ENCODE assay signal across 9 mouse cellular contexts in genomic region chr7:116184358-116185057, GRCm38 (mm10).
DNase-seq lines count a peak whose midpoint lies in the region; ATAC-seq lines count a peak whose summit lies in the region.
"Had no signal": no experiment of that assay in that cellular context is flagged by ENCODE, and none has a peak within 500 bp of the region (broad histone marks: within the 10 kb centered on the region; RNA-seq: fewer than 3 reads in every experiment).

No protein-coding gene starts in this region.

- H3K27ac ChIP-seq in neural tube, embryonic 11.5 days (ENCODE audit: low read depth, low read length): 0 out of 2 replicates have a peak overlapping the region, but pooled peaks have one; percentile 54
- peak overlapping the region; percentile 49 for H3K27ac ChIP-seq in forebrain, embryonic 15.5 days (replicated peaks)
- H3K27ac ChIP-seq: lung, embryonic 15.5 days had no signal

- peak; percentile 31; the same call in 1 of the 2 replicates for ATAC-seq in neural tube, embryonic 11.5 days (ENCODE audit: insufficient read depth, low FRiP score, low TSS enrichment)
- 0 out of 2 replicates have a peak, but pooled peaks have one; percentile 20 for ATAC-seq in forebrain, embryonic 15.5 days (replicated peaks)

- H3K36me3 ChIP-seq in neural tube, embryonic 11.5 days (ENCODE audit: control insufficient read depth, insufficient read depth, low read length): no peaks in the 10 kb centered on the region
- H3K36me3 ChIP-seq in forebrain, embryonic 15.5 days: no peaks in the 10 kb centered on the region
- H3K36me3 ChIP-seq: lung, embryonic 15.5 days had no signal

- peak overlapping the region; percentile 12; the same call in 1 of the 2 replicates for H3K9ac ChIP-seq in neural tube, embryonic 11.5 days (ENCODE audit: low read length)
- no peak overlapping the region for H3K9ac ChIP-seq in forebrain, embryonic 15.5 days (replicated peaks)
- H3K9ac ChIP-seq: lung, embryonic 15.5 days had no signal

- no peak overlapping the region for H3K4me3 ChIP-seq in neural tube, embryonic 11.5 days (ENCODE audit: low read depth, low read length)
- H3K4me3 ChIP-seq in forebrain, embryonic 15.5 days: no peak overlapping the region
- H3K4me3 ChIP-seq: lung, embryonic 15.5 days had no signal

- DNase-seq in neural tube, embryonic 11.5 days (ENCODE audit: low spot score): peak; percentile 30
- DNase-seq in neural tube, embryonic 10.5 days (ENCODE audit: extremely low spot score, low spot score): no peak
- DNase-seq in kidney, postnatal 25 days: peak; percentile 52 to 66
- peak; percentile 37 for DNase-seq in yolk sac, embryonic 10.5 days (ENCODE audit: low spot score)
- no peak for DNase-seq in frontal cortex, adult 2 months (ENCODE audit: extremely low spot score in 1 of 2, low spot score in 1 of 2)
- no peak for DNase-seq in lung, postnatal 14 days
- DNase-seq: heart, adult 18-20 months had no signal

- no peaks in the 10 kb centered on the region; the same call in 1 of the 2 replicates for H3K9me3 ChIP-seq in neural tube, embryonic 11.5 days (ENCODE audit: control insufficient read depth, low read length)
- no peaks in the 10 kb centered on the region for H3K9me3 ChIP-seq in forebrain, embryonic 15.5 days
- H3K9me3 ChIP-seq: lung, embryonic 15.5 days had no signal

- H3K4me1 ChIP-seq in neural tube, embryonic 11.5 days (ENCODE audit: control insufficient read depth, insufficient read depth, low read length): peaks cover 11% of the 10 kb centered on the region
- H3K4me1 ChIP-seq in forebrain, embryonic 15.5 days: peaks cover 33% of the 10 kb centered on the region

- 28% methylated on average over 11 of the region's 11 CpGs for WGBS in neural tube, embryonic 11.5 days
- WGBS in forebrain, embryonic 15.5 days: 10% methylated on average over 11 of the region's 11 CpGs

- H3K27me3 ChIP-seq in neural tube, embryonic 11.5 days (ENCODE audit: control insufficient read depth, insufficient read depth, low read length): no peaks in the 10 kb centered on the region
- H3K27me3 ChIP-seq in forebrain, embryonic 15.5 days: no peaks in the 10 kb centered on the region
- H3K27me3 ChIP-seq: lung, embryonic 15.5 days had no signal

- H3K4me2 ChIP-seq in neural tube, embryonic 11.5 days (ENCODE audit: low read depth): no peak overlapping the region
- H3K4me2 ChIP-seq in forebrain, embryonic 15.5 days (replicated peaks): no peak overlapping the region
- H3K4me2 ChIP-seq: lung, embryonic 15.5 days had no signal

Comparison
In these comparisons a context has a peak if more than half of its experiments do, and no peak if none do; other contexts are left out.
1. DNase-seq: peak in neural tube, embryonic 11.5 days (single experiment), kidney, postnatal 25 days (2 of 2) and yolk sac, embryonic 10.5 days (single experiment); none in neural tube, embryonic 10.5 days (single experiment), frontal cortex, adult 2 months (0 of 2) and lung, postnatal 14 days (single experiment).